ENCODE assay signal across 9 mouse cellular contexts in the genomic region with DNA sequence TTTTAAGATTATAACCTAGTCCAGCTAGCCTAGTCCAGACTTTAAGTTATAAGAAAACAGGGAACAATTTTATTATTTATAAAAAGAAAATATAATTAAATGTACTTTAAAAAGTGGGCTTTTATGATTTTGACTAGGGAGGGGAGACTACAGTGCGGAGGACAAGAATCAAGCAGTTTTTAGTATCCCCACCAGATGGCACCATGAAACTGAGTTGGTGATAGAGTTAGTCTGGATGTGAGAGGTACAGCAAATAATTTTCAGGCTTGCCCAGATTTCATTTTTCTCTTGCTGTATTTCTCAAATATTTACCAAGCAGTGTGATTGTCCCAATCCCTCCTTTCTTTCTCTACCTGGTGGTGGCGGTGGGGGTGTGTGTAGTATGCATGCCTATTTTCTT. TPM values are rescaled to one million over a fixed set of nuclear protein-coding genes. Genes with fewer than 3 reads are reported as not detected.
DNase-seq lines count a peak whose midpoint lies in the region; ATAC-seq and TF ChIP-seq lines count a peak whose summit lies in the region.
"Had no signal": no experiment of that assay in that cellular context is flagged by ENCODE, and none has a peak within 500 bp of the region (broad histone marks: within the 10 kb centered on the region; RNA-seq: fewer than 3 reads in every experiment).

No protein-coding gene starts in this region.

- H3K27me3 ChIP-seq in cerebellum, adult 2 months (ENCODE audit: control insufficient read depth, insufficient read depth, low read length): no peaks in the 10 kb centered on the region
- no peaks in the 10 kb centered on the region for H3K27me3 ChIP-seq in neural tube, embryonic 15.5 days (replicated peaks)

- TF ChIP-seq POLR2A in cerebellum, adult 2 months (IDR thresholded peaks at IDR 0.05; ENCODE audit: borderline replicate concordance, insufficient read depth, low read length): no peak

- no peak for ATAC-seq in cerebellum, adult (ENCODE audit: insufficient number of reproducible peaks, low FRiP score, low TSS enrichment)
- peak; percentile 89 for ATAC-seq in neural tube, embryonic 15.5 days (ENCODE audit: low FRiP score)

- 64% methylated on average over 2 of the region's 2 CpGs for WGBS in cerebellum, adult 2 months
- WGBS in neural tube, embryonic 15.5 days: 65% methylated on average over 2 of the region's 2 CpGs

- no peaks in the 10 kb centered on the region for H3K4me1 ChIP-seq in cerebellum, adult 2 months (ENCODE audit: control insufficient read depth, insufficient read depth, low read length)
- H3K4me1 ChIP-seq in neural tube, embryonic 15.5 days: no peaks in the 10 kb centered on the region

- DNase-seq in cerebellum, adult 2 months: peak in 1 of 2 experiments; percentile 15
- DNase-seq in 416B (ENCODE audit: low read depth): peak; percentile 33
- DNase-seq in embryo, embryonic 10.5 days (ENCODE audit: low spot score): peak; percentile 78
- DNase-seq in heart, postnatal 4 days: peak; percentile 69
- peak; percentile 57 to 71 for DNase-seq in layer of hippocampus, postnatal 10 days (ENCODE audit: low spot score in 2 of 2)
- no peak for DNase-seq in thymus, postnatal 4 days

- no peak overlapping the region for H3K4me2 ChIP-seq in neural tube, embryonic 15.5 days

- no peak overlapping the region for H3K4me3 ChIP-seq in cerebellum, adult 2 months (replicated peaks; ENCODE audit: insufficient read depth, low read depth, low read length)
- H3K4me3 ChIP-seq in neural tube, embryonic 15.5 days (replicated peaks): no peak overlapping the region
- H3K4me3 ChIP-seq: erythroblast, embryonic 14.5 days had no signal

- H3K27ac ChIP-seq in cerebellum, adult 2 months (ENCODE audit: insufficient read depth, low read length): no peak overlapping the region
- H3K27ac ChIP-seq in neural tube, embryonic 15.5 days (replicated peaks): no peak overlapping the region

- H3K36me3 ChIP-seq in neural tube, embryonic 15.5 days: no peaks in the 10 kb centered on the region

- no peak overlapping the region for H3K9ac ChIP-seq in neural tube, embryonic 15.5 days (replicated peaks)

- no peaks in the 10 kb centered on the region for H3K9me3 ChIP-seq in neural tube, embryonic 15.5 days (replicated peaks)

- peak; percentile 13; the same call in 1 of the 2 replicates for TF ChIP-seq CTCF in cerebellum, adult 2 months (IDR thresholded peaks at IDR 0.05; ENCODE audit: borderline replicate concordance, insufficient read depth, low read depth, low read length)

RNA-seq across cellular contexts. Expression of a gene that starts 10.3 kb away (rescaled TPM):
- not detected in 2 replicates for polyA plus RNA-seq in cerebellum, adult 2 months (2012; rRNA removed)
- total RNA-seq in heart, postnatal 4 days (2021): not detected
- total RNA-seq in layer of hippocampus, postnatal 10 days (2021): not detected
- 0.06 TPM in 1 of 2 replicates, not detected in the other for polyA plus RNA-seq in neural tube, embryonic 15.5 days (2015; fragmentation: Nextera tagmentation; extraction: Ambion mirVana)
- polyA plus RNA-seq: erythroblast, embryonic 14.5 days had no signal
